Mouse (Mus musculus) lung, adult 2 months (tissue): ENCODE measurements around the gene Rps6kc1. TPM values are rescaled to one million over a fixed set of nuclear protein-coding genes. Genes with fewer than 3 reads are reported as not detected.
A peak's percentile ranks its signal among the peaks of the same experiment; 100 is the strongest.

Experiments used
- DNase-seq: peaks from one replicate; pipeline ENCODE4 v3.0.0; 2022
- H3K4me1 ChIP-seq: fragments of 200-500 bp; 2 replicates; pipeline ENCODE4 v1.6.1; 2011; ENCODE audit warnings: low read length; ENCODE audit not compliant: control insufficient read depth, insufficient read depth
- H3K4me3 ChIP-seq: fragments of 200-500 bp; replicated peaks from 2 replicates; pipeline ENCODE3; 2011; ENCODE audit warnings: low read depth, mild to moderate bottlenecking, control low read depth, low read length; ENCODE audit errors: extremely low read depth
- CTCF ChIP-seq: fragments of 200-500 bp; IDR thresholded peaks from 2 replicates; pipeline ENCODE4 v1.5.1; 2011; ENCODE audit warnings: mild to moderate bottlenecking, low read length, control low read depth; ENCODE audit not compliant: insufficient read depth
- POLR2A ChIP-seq: fragments of 200-500 bp; IDR thresholded peaks from 2 replicates; pipeline ENCODE4 v1.6.1; 2011; ENCODE audit warnings: low read depth, mild to moderate bottlenecking, control low read depth, low read length, borderline replicate concordance; ENCODE audit errors: extremely low read depth
- WGBS: fragments of 180-500 bp; shearing (Covaris S2); methylation state at CpG from one replicate; pipeline ENCODE4 v1.1.7; 2018; 5-methylcytosine and 5-hydroxymethylcytosine counted together
- polyA plus RNA-seq: library from polyadenylated mRNA; depleted of rRNA; stranded (reverse); fragments of >200 nt; gene quantifications from 2 replicates; pipeline ENCODE4 v1.2.3, GENCODE M21; 2012

Gene Rps6kc1
- polyA plus RNA-seq, 1 experiment = 9.7 TPM

DNA sequence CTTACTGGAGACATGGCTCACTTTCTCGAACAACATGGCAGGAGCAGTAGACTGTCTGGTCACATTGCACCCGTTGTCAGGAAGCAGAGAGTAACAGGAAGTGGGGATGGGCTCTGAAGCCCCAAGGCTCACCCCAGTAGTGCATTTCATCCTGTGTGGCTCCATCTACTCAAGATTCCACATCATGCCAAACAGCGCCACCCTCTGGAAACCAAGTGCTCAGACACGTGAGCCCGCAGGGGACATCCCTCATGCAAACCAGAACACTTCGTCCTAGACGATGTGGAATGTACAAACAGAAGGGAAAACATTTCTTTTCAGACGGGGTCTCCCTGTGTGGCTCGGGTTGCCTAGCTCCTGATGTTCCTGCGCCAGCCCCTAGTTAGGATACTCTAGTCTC is 162.6 kb downstream of the Rps6kc1 start:
- H3K4me1 ChIP-seq = no peaks in the 10 kb centered on the region
- no peak for DNase-seq
- WGBS = 85% methylated on average over 10 of the region's 10 CpGs
- H3K4me3 ChIP-seq = no peak overlapping the region
- TF ChIP-seq POLR2A (no peak), CTCF (no peak)

DNA sequence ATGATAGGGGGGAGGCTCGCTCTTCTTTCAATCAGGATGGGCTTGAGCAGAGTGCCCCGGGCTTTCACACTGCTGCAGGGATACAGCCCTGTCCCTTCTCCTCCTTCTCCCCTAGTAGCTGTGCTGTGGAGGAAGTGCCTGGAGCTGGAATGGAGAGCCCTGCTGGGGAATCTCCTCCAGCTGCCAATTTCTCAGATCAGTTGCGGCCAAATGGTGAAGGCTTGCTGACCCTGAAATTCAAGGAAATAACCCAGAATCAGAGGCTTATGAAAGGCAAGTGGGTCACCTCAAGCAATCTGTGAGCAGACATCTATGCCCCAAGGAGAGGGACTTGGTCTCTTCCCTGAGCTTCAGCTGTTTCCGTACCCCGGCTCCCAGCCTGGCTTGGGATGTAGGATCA is 170.1 kb downstream of the Rps6kc1 start:
- 62% methylated on average over 5 of the region's 5 CpGs for WGBS
- no peak overlapping the region for H3K4me3 ChIP-seq
- TF ChIP-seq CTCF = no peak
- no peak for TF ChIP-seq POLR2A
- H3K4me1 ChIP-seq = no peaks in the 10 kb centered on the region
- no peak for DNase-seq

DNA sequence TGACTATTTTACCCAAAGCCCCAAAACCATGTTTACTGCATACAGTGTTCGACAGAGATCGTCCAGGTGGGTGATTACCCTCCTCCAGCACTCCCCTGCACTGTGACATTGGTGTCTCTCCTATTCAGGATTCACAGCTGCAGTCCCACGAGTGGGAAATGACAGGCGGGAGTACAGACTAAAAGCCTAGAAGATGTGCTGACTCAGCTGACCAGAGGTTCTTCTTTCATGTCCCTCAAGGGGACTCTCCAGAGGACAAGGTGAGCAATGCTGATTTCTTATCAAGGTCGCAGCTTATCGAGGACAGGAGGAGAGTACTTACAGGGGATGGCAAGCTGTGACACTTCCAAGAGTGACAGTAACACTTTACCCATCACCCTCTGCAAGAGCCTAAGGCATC is 178.8 kb downstream of the Rps6kc1 start:
- WGBS = 70% methylated on average over 6 of the region's 6 CpGs
- H3K4me1 ChIP-seq = no peaks in the 10 kb centered on the region
- TF ChIP-seq CTCF = no peak
- TF ChIP-seq POLR2A = no peak
- H3K4me3 ChIP-seq = no peak overlapping the region
- DNase-seq = no peak

DNA sequence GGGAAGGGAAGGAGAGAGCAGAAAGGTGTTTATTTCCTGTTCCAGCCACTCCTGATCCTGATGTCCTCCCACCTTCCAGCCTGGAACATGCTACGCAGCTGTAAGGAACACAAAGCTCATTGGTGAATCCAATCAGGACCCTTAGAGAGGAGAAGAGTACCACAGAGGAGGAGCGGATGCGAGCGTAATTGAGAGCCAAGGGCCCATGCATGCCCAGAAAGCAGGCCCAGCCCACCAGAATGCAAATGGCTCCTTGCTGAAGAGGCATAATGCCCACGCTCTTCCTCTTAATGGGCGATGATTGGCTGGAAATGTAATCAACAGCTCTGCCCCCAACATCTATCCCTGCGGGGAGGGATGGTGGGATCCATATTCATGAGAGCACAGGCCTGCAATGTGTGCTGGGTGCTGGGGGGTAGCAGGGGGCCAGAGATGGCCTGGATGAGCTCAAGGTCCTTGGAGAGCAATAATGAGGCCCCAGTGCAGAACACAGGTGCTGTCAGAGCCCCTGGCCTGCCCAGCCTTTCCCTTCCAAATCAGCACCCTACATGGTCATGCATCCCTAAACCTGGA is 182.0 kb downstream of the Rps6kc1 start:
- Histone ChIP-seq H3K4me3 (no peak overlapping the region), H3K4me1 (no peaks in the 10 kb centered on the region)
- TF ChIP-seq POLR2A = no peak
- TF ChIP-seq CTCF = no peak
- DNase-seq = no peak
- 89% methylated on average over 7 of the region's 7 CpGs for WGBS

DNA sequence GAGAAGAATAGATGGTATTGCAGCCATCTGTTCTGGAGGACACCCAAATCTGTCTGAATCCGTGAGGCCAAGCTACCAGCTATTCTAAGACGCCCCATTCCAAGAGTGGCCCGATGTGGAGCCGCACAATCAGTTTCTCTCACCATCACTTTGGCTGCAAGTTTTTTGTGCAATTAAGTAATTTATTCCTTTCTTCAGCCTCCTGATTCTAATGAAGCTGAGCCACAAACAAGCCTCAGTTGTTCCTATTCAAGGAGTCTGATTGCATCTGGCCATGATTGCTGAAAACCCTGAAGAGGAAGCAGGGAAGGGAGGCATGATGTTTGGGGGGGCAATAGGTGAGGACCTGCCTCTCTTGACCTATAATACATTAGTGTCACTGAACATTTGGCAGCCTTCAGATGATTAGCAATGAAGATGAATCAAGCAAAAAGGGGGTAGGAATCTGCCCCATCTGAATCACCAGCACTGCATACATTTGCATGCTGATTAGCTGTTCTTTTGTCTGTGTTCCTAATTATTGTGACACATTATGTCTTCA is 183.4 kb downstream of the Rps6kc1 start:
- no peak for DNase-seq
- Histone ChIP-seq H3K4me3 (no peak overlapping the region), H3K4me1 (no peaks in the 10 kb centered on the region)
- no peak for TF ChIP-seq CTCF
- no peak for TF ChIP-seq POLR2A
- 81% methylated on average over 4 of the region's 4 CpGs for WGBS

DNA sequence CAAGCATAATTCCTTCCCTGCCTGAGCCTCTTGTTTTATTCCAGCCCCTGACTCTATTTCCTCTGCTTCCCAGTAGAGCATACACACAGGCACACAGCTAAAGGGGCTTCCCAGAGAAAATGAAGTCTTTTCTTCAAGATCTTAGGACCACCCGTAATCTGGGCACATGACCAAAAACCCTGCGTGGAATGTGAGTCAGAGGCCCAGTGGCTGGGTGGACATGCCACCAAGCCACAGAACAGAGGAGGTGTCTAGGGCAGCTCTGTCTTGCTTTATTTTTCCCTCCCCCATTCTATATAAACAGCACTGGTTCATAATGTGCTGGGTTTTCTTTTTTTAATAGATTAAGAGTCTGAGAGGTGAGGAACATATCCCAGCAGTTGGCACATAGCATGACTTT is 184.2 kb downstream of the Rps6kc1 start:
- H3K4me3 ChIP-seq = no peak overlapping the region
- H3K4me1 ChIP-seq = no peaks in the 10 kb centered on the region
- 30% methylated on average over 2 of the region's 2 CpGs for WGBS
- no peak for TF ChIP-seq CTCF
- TF ChIP-seq POLR2A = no peak
- DNase-seq = no peak

DNA sequence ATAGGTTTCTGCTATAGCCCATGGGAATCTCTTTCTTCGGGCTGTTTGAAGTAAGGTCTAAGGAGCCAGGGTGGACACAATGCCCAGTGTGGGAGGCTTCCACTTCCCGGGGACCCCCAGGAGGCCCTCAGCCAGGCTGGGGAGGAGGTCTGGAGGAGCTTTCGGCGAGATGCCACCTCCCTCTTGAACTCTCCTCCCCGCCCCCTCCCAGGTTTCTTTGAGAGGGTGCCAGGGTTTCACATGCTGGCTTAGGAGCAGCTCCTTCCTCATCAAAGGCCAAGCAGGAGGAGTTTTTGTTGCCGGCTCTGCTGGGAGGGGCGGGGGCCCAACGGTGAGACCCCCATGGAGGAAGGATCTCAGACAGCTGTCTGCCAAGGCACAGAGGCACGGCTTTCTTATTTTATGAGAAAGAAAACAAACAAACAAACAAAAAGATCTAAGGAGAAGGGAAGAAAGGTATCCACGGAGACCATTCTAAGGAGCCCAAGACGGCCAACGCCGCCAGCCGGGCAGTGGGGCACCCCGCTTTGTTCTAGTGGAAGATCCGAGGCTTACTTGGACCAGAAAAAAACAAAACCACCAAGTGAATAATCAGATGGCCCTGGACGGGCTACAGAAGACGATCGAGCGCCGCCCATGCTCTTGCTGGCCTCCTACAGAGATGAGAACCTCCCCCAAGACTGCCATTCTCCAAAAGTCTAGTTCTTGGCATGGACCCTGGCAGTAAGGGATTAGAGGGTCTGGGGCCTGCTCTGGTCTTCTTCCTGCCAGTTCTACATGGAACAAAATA is 186.8 kb downstream of the Rps6kc1 start:
- no peaks in the 10 kb centered on the region for H3K4me1 ChIP-seq
- no peak overlapping the region for H3K4me3 ChIP-seq
- DNase-seq = no peak
- WGBS = 56% methylated on average over 21 of the region's 21 CpGs
- TF ChIP-seq POLR2A (no peak), CTCF (no peak)

DNA sequence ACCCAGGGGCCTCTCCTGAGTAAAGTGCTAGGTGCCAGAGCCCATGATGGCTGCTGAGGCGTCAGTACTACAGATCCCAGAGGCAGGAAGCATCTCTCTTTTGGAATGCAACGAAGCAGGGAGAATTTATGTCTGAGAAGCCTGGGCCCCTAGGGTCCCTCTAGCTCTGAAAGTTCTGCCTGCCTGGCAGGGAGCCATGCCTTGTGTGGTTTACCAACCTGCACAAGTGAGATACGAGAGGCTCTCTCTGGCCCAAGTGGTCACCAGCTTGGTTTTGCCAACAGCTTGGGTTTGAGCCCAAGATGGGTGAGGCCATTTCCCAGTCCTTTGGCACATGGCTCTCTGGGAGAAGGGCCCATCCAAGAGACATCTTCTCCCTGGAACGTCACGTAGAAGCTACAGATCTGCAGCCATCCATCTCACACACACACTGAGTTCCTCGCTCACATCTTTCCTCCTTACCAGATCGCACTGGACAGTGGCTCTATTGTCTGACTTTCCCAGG is 187.6 kb downstream of the Rps6kc1 start:
- no peak overlapping the region for H3K4me3 ChIP-seq
- WGBS = 81% methylated on average over 7 of the region's 7 CpGs
- TF ChIP-seq CTCF = no peak
- no peak for TF ChIP-seq POLR2A
- no peak for DNase-seq
- H3K4me1 ChIP-seq = no peaks in the 10 kb centered on the region

DNA sequence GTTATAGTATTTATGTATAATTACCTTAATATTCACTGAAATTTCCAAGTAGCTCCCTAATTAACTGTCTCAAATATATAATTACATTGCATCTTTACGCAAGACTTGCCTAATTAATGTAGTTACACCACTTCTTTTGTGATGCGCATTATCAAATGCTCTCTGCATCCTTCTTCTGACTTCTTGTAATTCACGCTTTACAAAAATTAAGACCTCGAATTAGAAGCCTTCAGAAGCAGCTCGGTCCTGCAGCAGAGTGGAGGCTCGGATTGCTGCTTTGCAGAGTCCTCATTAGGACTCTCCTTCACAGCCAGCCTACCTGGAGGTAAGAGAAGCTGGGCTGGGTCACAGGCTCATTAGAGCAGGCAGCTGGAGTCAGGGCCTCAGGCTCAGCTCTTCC is 197.7 kb downstream of the Rps6kc1 start:
- H3K4me3 ChIP-seq = no peak overlapping the region
- H3K4me1 ChIP-seq = no peaks in the 10 kb centered on the region
- DNase-seq = no peak
- TF ChIP-seq POLR2A (no peak), CTCF (no peak)
- 81% methylated on average over 6 of the region's 6 CpGs for WGBS

DNA sequence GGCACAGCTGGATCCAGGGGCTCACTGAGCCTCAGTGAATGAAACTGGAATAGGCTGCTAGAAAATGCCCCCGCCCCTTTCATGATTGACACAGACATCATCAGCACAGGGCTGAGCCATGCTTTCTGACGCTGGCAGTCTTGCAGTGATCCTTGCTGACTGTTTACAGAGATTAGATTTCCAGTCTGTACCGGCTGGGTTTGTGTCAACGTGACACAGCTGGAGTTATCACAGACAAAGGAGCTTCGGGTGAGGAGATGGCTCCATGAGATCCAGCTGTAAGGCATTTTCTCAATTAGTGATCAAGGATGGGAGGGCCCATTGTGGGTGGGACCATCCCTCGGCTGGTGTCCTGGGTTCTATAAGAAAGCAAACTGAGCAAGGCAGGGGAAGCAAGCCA is 214.0 kb downstream of the Rps6kc1 start:
- no peak for DNase-seq
- Histone ChIP-seq H3K4me1 (no peaks in the 10 kb centered on the region), H3K4me3 (no peak overlapping the region)
- 31% methylated on average over 6 of the region's 6 CpGs for WGBS
- no peak for TF ChIP-seq POLR2A
- no peak for TF ChIP-seq CTCF

DNA sequence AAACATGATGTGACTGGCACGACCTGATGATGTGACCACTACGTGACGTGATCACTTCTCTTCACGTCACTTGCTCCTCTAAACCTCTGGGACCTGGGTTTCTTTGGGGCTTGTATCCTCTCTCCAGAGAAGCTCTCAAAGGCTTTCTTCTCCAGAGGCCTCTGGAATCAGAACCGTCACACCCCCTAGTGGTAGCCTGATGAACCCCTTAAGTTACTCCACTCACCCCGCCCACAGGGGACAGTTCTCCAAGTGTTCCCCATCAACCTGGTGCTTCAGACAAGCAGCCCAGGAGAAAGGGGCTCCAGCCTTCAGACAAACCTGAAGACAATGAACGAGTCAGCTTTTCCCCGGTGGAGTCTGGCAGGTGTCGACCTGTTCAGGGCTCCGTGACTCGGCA is 216.0 kb downstream of the Rps6kc1 start:
- Histone ChIP-seq H3K4me3 (no peak overlapping the region), H3K4me1 (no peaks in the 10 kb centered on the region)
- no peak for TF ChIP-seq POLR2A
- peak; percentile 8; the same call in 1 of the 2 replicates for TF ChIP-seq CTCF
- DNase-seq = no peak
- 66% methylated on average over 11 of the region's 11 CpGs for WGBS
